Mouse (Mus musculus) ES-E14 (cell line): ENCODE measurements around the gene Arhgap11a.

Experiments used
- CHD2 ChIP-seq: IDR thresholded peaks from 2 replicates; pipeline ENCODE4 v1.6.1; 2014; ENCODE audit warnings: mild to moderate bottlenecking, low read depth, low read length, inconsistent platforms
- HCFC1 ChIP-seq: IDR thresholded peaks from 2 replicates; pipeline ENCODE4 v1.6.1; 2012; ENCODE audit warnings: low read length, inconsistent platforms, borderline replicate concordance; ENCODE audit not compliant: insufficient read depth
- ZC3H11A ChIP-seq: IDR thresholded peaks from 2 replicates; pipeline ENCODE4 v1.6.1; 2012; ENCODE audit warnings: low read depth, mild to moderate bottlenecking, inconsistent platforms, low read length, borderline replicate concordance
- ZNF384 ChIP-seq: IDR thresholded peaks from 2 replicates; pipeline ENCODE4 v1.6.1; 2012; ENCODE audit warnings: low read depth, low read length, inconsistent platforms

- TF ChIP-seq ZNF384 = no peak
- no peak for TF ChIP-seq HCFC1
- no peak for TF ChIP-seq ZC3H11A
- TF ChIP-seq CHD2 = no peak
Measured at GRCm38 (mm10) chr2:113866155-113866554, 17.7 kb upstream of the Arhgap11a start.
